Mouse (Mus musculus) lung, embryonic 16.5 days (tissue): ENCODE measurements around the gene Prn. TPM values are rescaled to one million over a fixed set of nuclear protein-coding genes. Genes with fewer than 3 reads are reported as not detected.

ENCODE experiments used
- ATAC-seq: fragments of 200-750 bp; cut with Nextera tagmentation; 2 replicates; pipeline ENCODE4 v1.8.0; 2017; ENCODE audit warnings: low read depth, mild to moderate bottlenecking, moderate library complexity
- H3K27ac ChIP-seq: fragments of 300-500 bp; sonication (generic); 2 replicates; pipeline ENCODE4 v1.5.1; 2014; ENCODE audit warnings: mild to moderate bottlenecking, control low read depth, low read length
- H3K27me3 ChIP-seq: fragments of 300-500 bp; sonication (generic); 2 replicates; pipeline ENCODE4 v1.6.1; 2014; ENCODE audit warnings: low read depth, low read length, mixed read lengths; ENCODE audit not compliant: control insufficient read depth, insufficient read depth
- H3K36me3 ChIP-seq: fragments of 300-500 bp; sonication (generic); 2 replicates; pipeline ENCODE4 v1.6.1; 2014; ENCODE audit warnings: low read length; ENCODE audit not compliant: control insufficient read depth, insufficient read depth
- H3K4me1 ChIP-seq: fragments of 300-500 bp; sonication (generic); replicated peaks from 2 replicates; pipeline ENCODE4 v1.6.1; 2014; ENCODE audit warnings: low read length, mixed read lengths; ENCODE audit not compliant: control insufficient read depth, insufficient read depth
- H3K4me2 ChIP-seq: fragments of 300-500 bp; sonication (generic); 2 replicates; pipeline ENCODE4 v1.6.1; 2014; ENCODE audit warnings: low read depth, low read length, control low read depth
- H3K4me3 ChIP-seq: fragments of 300-500 bp; sonication (generic); 2 replicates; pipeline ENCODE4 v1.5.1; 2014; ENCODE audit warnings: mild to moderate bottlenecking, low read length, control low read depth
- H3K9ac ChIP-seq: fragments of 300-500 bp; sonication (generic); 2 replicates; pipeline ENCODE4 v1.6.1; 2014; ENCODE audit warnings: low read length, control low read depth
- H3K9me3 ChIP-seq: fragments of 300-500 bp; sonication (generic); 2 replicates; pipeline ENCODE4 v1.6.1; 2016; ENCODE audit warnings: low read length; ENCODE audit not compliant: control insufficient read depth
- WGBS: fragments of 180-500 bp; shearing (Covaris S2); extraction: QIAGEN DNeasy Blood & Tissue Kit; methylation state at CpG from one replicate; pipeline ENCODE4 v1.1.7; 2014; 5-methylcytosine and 5-hydroxymethylcytosine counted together
- polyA plus RNA-seq: library from polyadenylated mRNA; unstranded; fragments of >200 nt; fragmentation: Nextera tagmentation; extraction: Ambion mirVana; gene quantifications from 2 replicates; pipeline ENCODE4 v1.2.1, GENCODE M21; 2015

Prn gene
- polyA plus RNA-seq, result not detected in 2 replicates

- H3K27me3 ChIP-seq, result no peaks in the 10 kb centered on the region
- H3K36me3 ChIP-seq, result no peaks in the 10 kb centered on the region
- peak within 1 kb of the TSS; percentile 83 for H3K9ac ChIP-seq
- H3K4me2 ChIP-seq, result peak within 1 kb of the TSS; percentile 81
- no peaks in the 10 kb centered on the region for H3K9me3 ChIP-seq
- H3K4me1 ChIP-seq, result peaks cover 10% of the 10 kb centered on the region
- 4% methylated on average over 48 of the region's 52 CpGs for WGBS
- H3K4me3 ChIP-seq, result peak within 1 kb of the TSS; percentile 79
- ATAC-seq, result peak; percentile 95
- peak within 1 kb of the TSS; percentile 83 for H3K27ac ChIP-seq
Measured at GRCm38 (mm10) chr2:131909683-131910572, at the start of gene Prn, which contains the start of gene Prnp. Gene Prn (plus strand): TSS chr2:131909957. Gene Prnp (plus strand): TSS chr2:131909928.

- Histone ChIP-seq H3K9ac (no peak overlapping the region), H3K4me2 (no peak overlapping the region), H3K27me3 (no peaks in the 10 kb centered on the region), H3K27ac (no peak overlapping the region), H3K4me3 (no peak overlapping the region), H3K36me3 (no peaks in the 10 kb centered on the region), H3K4me1 (no peaks in the 10 kb centered on the region), H3K9me3 (no peaks in the 10 kb centered on the region)
- ATAC-seq, result no peak
- WGBS, result 51% methylated on average over 3 of the region's 3 CpGs
Measured at GRCm38 (mm10) chr2:131862617-131863275, 47.0 kb upstream of the Prn start.

GRCm38 (mm10) chr2:131863472-131863871 is 46.3 kb upstream of the Prn start:
- no peak overlapping the region for H3K27ac ChIP-seq
- no peak overlapping the region for H3K9ac ChIP-seq
- no peaks in the 10 kb centered on the region for H3K4me1 ChIP-seq
- no peaks in the 10 kb centered on the region for H3K36me3 ChIP-seq
- no peak for ATAC-seq
- H3K27me3 ChIP-seq, result no peaks in the 10 kb centered on the region
- no peak overlapping the region for H3K4me3 ChIP-seq
- H3K4me2 ChIP-seq, result no peak overlapping the region
- no peaks in the 10 kb centered on the region for H3K9me3 ChIP-seq
- 47% methylated on average over 3 of the region's 3 CpGs for WGBS

DNA sequence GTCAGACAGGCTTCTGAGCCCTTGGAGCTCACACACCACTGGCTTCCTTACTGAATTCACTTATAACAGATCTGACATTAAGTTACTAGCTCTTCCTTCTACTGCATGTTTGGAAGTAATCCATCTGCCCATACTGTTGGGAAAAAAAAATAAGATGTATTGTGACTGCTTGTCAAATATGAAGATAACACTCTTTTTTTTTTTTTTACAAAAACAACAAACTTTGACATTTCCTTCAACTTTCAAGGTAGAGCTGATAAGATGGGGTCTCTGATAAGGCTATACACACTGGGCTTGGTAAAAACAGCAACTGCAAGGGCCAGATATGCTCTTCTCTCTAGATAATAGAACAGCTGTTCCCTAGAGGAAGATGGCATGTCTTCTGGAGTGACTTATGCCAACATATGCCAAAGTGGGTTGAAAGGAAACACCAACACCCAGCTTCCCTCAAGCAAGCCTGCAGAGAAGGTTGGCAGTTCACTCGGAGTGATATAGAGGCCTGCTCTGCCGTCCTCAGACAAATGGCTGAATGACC is 45.4 kb upstream of the Prn start:
- Histone ChIP-seq H3K36me3 (no peaks in the 10 kb centered on the region), H3K27ac (no peak overlapping the region), H3K4me2 (no peak overlapping the region), H3K9ac (no peak overlapping the region), H3K4me3 (no peak overlapping the region), H3K27me3 (no peaks in the 10 kb centered on the region), H3K9me3 (no peaks in the 10 kb centered on the region), H3K4me1 (no peaks in the 10 kb centered on the region)
- ATAC-seq, result no peak
- 62% methylated on average over 2 of the region's 2 CpGs for WGBS

DNA sequence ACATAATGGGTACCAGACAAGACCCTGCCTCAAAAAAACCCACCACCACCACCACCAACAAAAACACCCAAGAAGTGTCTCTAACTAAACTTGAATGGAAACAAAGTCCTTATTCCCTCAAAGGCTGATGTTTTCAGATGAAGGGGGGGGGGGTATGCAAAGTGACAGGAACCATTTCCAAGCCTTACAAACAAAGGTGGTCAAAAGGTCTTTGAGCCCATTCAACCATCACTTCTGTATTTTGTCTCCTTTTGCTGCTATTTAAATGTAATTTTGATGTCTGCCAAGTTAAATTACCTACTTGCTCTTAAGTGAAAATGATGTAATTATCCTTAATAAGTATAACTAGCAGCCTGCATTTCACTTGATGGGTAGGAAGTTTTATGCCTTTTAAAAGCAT is 43.1 kb upstream of the Prn start:
- no peak overlapping the region for H3K27ac ChIP-seq
- H3K9me3 ChIP-seq, result no peaks in the 10 kb centered on the region
- no peaks in the 10 kb centered on the region for H3K36me3 ChIP-seq
- no peak for ATAC-seq
- no peak overlapping the region for H3K4me3 ChIP-seq
- H3K4me1 ChIP-seq, result no peaks in the 10 kb centered on the region
- H3K27me3 ChIP-seq, result no peaks in the 10 kb centered on the region
- H3K4me2 ChIP-seq, result no peak overlapping the region
- no peak overlapping the region for H3K9ac ChIP-seq

GRCm38 (mm10) chr2:131868983-131869382 is 40.8 kb upstream of the Prn start:
- Histone ChIP-seq H3K9ac (no peak overlapping the region), H3K36me3 (no peaks in the 10 kb centered on the region), H3K4me3 (no peak overlapping the region), H3K9me3 (no peaks in the 10 kb centered on the region), H3K4me1 (no peaks in the 10 kb centered on the region), H3K27me3 (no peaks in the 10 kb centered on the region), H3K27ac (no peak overlapping the region), H3K4me2 (no peak overlapping the region)
- WGBS, result 71% methylated on average over 5 of the region's 5 CpGs
- ATAC-seq, result no peak

- no peak overlapping the region for H3K9ac ChIP-seq
- no peaks in the 10 kb centered on the region for H3K27me3 ChIP-seq
- no peak overlapping the region for H3K4me3 ChIP-seq
- H3K27ac ChIP-seq, result no peak overlapping the region
- no peak overlapping the region for H3K4me2 ChIP-seq
- ATAC-seq, result no peak
- no peaks in the 10 kb centered on the region for H3K36me3 ChIP-seq
- no peaks in the 10 kb centered on the region for H3K9me3 ChIP-seq
- no peaks in the 10 kb centered on the region for H3K4me1 ChIP-seq
- 64% methylated on average over 1 of the region's 1 CpGs for WGBS
Measured at GRCm38 (mm10) chr2:131873376-131873775, 36.4 kb upstream of the Prn start.

DNA sequence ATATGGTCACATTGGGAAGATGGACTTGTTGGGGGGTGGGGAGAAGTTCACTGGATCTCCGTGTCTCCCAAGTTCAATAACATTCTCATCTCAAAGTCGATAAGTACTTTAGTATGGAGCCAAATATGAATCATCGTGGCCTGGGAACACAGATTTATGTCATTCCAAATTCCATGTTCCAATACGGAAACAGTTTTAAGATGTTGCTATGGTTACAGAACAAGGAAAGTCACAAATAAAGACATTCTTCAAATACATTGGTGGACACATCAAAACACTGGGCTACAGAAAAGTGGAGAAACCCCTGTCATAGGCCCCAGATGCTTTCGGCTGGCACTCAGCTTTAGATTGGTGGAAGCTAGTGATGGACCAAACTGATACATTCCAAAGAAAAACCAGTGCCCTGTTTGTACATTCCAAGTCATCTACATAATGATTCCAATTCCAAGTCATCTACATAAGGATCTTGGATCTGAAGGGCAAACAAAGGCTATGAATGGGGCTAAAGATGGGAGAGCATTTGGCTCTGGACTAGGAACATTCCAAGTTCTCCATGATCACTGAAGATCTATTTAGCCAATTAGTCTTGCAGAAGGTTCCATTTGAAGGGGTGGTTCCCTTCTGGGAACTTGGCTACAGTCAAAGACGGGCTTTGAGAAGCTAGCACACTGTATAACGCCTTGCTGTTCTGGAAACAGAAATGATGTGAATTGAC is 33.0 kb upstream of the Prn start:
- Histone ChIP-seq H3K36me3 (no peaks in the 10 kb centered on the region), H3K9me3 (no peaks in the 10 kb centered on the region), H3K27ac (no peak overlapping the region), H3K9ac (no peak overlapping the region), H3K4me1 (no peaks in the 10 kb centered on the region), H3K4me3 (no peak overlapping the region), H3K27me3 (no peaks in the 10 kb centered on the region), H3K4me2 (no peak overlapping the region)
- ATAC-seq, result no peak
- 84% methylated on average over 7 of the region's 7 CpGs for WGBS

GRCm38 (mm10) chr2:131881766-131882165 is 28.0 kb upstream of the Prn start:
- H3K9ac ChIP-seq, result no peak overlapping the region
- no peaks in the 10 kb centered on the region for H3K27me3 ChIP-seq
- H3K27ac ChIP-seq, result no peak overlapping the region
- no peak for ATAC-seq
- H3K4me3 ChIP-seq, result no peak overlapping the region
- no peaks in the 10 kb centered on the region for H3K4me1 ChIP-seq
- H3K9me3 ChIP-seq, result no peaks in the 10 kb centered on the region
- H3K4me2 ChIP-seq, result no peak overlapping the region
- 65% methylated on average over 4 of the region's 4 CpGs for WGBS
- H3K36me3 ChIP-seq, result no peaks in the 10 kb centered on the region
